Mouse (Mus musculus) G1E (cell line): Measurements from ENCODE around the gene Uggt1.

Experiments
- CTCF ChIP-seq: IDR thresholded peaks from 2 replicates; pipeline ENCODE4 v1.5.1; 2012; ENCODE audit warnings: low read depth, low read length, inconsistent platforms, mixed read lengths
- GATA1 ChIP-seq: IDR thresholded peaks from 2 replicates; pipeline ENCODE4 v1.6.1; 2012; ENCODE audit warnings: borderline replicate concordance, low read length, inconsistent platforms, mixed read lengths
- GATA2 ChIP-seq: IDR thresholded peaks from 2 replicates; pipeline ENCODE4 v1.6.1; 2012; ENCODE audit warnings: low read depth, low read length, inconsistent platforms, borderline replicate concordance
- POLR2AphosphoS5 ChIP-seq: IDR thresholded peaks from 2 replicates; pipeline ENCODE4 v1.6.1; 2012; ENCODE audit warnings: low read depth, low read length, inconsistent platforms; ENCODE audit not compliant: insufficient replicate concordance
- TAL1 ChIP-seq: conservative IDR thresholded peaks from 2 replicates; pipeline ENCODE4 v1.6.1; 2012; ENCODE audit warnings: low read depth, low read length, inconsistent platforms, mixed read lengths

DNA sequence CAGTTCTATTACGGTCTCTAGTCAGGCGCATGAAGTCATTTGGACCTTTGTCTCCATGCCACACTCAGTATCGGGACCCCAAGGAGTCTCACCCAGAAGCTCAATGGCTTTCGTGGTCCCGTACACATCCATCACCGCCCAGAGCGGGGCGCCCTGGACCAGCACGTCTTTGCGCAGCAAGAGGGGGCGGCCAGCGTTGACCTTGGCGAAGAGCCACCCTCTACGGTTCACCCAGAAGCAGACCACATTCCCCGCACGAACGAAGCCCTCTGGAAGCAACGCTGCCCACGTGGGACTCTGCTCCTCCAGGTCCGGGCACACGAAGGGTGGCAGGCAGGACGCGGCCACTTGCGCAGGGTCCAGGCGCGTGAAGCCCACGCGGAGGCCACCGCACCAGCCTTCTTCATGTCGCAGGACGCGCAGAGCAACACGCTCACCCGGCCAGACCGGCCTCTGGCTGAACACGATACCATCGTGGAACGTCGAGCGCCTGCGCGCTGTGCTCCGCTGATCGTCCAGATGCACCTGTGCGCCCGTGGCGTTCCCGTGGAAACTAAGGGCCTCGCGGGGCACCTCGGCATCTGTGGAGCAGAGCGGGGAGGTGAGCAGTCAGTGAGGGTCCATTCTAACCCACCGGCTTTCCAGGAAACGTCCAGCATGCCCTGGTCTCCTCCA, 24.7 kb upstream of the Uggt1 start:
- TF ChIP-seq TAL1 (no peak), CTCF (no peak), GATA1 (no peak), POLR2AphosphoS5 (no peak), GATA2 (no peak)
